Mouse (Mus musculus) MEL (cell line): ENCODE results near the gene Aim2.

Source experiments
- CTCF ChIP-seq, 3 experiments: IDR thresholded peaks in 2 of 3; conservative IDR thresholded peaks in 1 of 3; 2 replicates each; pipeline ENCODE4 v1.5.1; 2011 to 2012; ENCODE audit warnings: low read length in 3 of 3, low read depth in 2 of 3, mild to moderate bottlenecking in 2 of 3, improper control_type of control experiment in 1 of 3, inconsistent platforms in 1 of 3, mixed read lengths in 1 of 3, moderate library complexity in 1 of 3; ENCODE audit not compliant: control insufficient read depth in 1 of 3, insufficient read depth in 1 of 3, poor library complexity in 1 of 3, severe bottlenecking in 1 of 3
- E2F4 ChIP-seq: IDR thresholded peaks from 2 replicates; pipeline ENCODE4 v1.6.1; 2011; ENCODE audit warnings: low read depth, low read length, improper control_type of control experiment, borderline replicate concordance
- EP300 ChIP-seq, 2 experiments: IDR thresholded peaks; 2 replicates each; pipeline ENCODE4 v1.6.1; 2011; ENCODE audit warnings: improper control_type of control experiment in 2 of 2, low read length in 2 of 2, low read depth in 1 of 2, mild to moderate bottlenecking in 1 of 2
- GATA1 ChIP-seq: IDR thresholded peaks from 2 replicates; pipeline ENCODE4 v1.6.1; 2011; ENCODE audit warnings: low read depth, low read length, improper control_type of control experiment
- JUND ChIP-seq: IDR thresholded peaks from 2 replicates; pipeline ENCODE4 v1.6.1; 2011; ENCODE audit warnings: low read depth, mild to moderate bottlenecking, improper control_type of control experiment, low read length
- MAX ChIP-seq: IDR thresholded peaks from 2 replicates; pipeline ENCODE4 v1.6.1; 2011; ENCODE audit warnings: low read length, improper control_type of control experiment
- POLR2A ChIP-seq, 2 experiments: IDR thresholded peaks; 2 replicates each; pipeline ENCODE4 v1.6.1; 2011 to 2012; ENCODE audit warnings: low read length in 2 of 2, mild to moderate bottlenecking in 2 of 2, control low read depth in 1 of 2, improper control_type of control experiment in 1 of 2, low read depth in 1 of 2, moderate library complexity in 1 of 2; ENCODE audit not compliant: control insufficient read depth in 1 of 2, insufficient read depth in 1 of 2, poor library complexity in 1 of 2
- TBP ChIP-seq: IDR thresholded peaks from 2 replicates; pipeline ENCODE4 v1.8.0; 2011; ENCODE audit warnings: low read depth, low read length, improper control_type of control experiment
- ZMIZ1 ChIP-seq: IDR thresholded peaks from 2 replicates; pipeline ENCODE4 v1.6.1; 2012; ENCODE audit warnings: low read depth, mild to moderate bottlenecking, inconsistent platforms, low read length, improper control_type of control experiment, moderate library complexity

- TF ChIP-seq EP300 (IDR thresholded peaks at IDR 0.05; ENCODE audit: low read depth in 1 of 2, low read length in 2 of 2), result peak; percentile 76 to 77
- TF ChIP-seq MAX, result no peak
- no peak for TF ChIP-seq CTCF (IDR thresholded peaks at IDR 0.05 in 2 of 3, conservative IDR thresholded peaks at IDR 0.05 in 1 of 3; ENCODE audit: control insufficient read depth in 1 of 3, insufficient read depth in 1 of 3, low read depth in 2 of 3, low read length in 3 of 3, poor library complexity in 1 of 3, severe bottlenecking in 1 of 3)
- TF ChIP-seq POLR2A (IDR thresholded peaks at IDR 0.05; ENCODE audit: control insufficient read depth in 1 of 2, insufficient read depth in 1 of 2, low read depth in 1 of 2, low read length in 2 of 2, poor library complexity in 1 of 2), result no peak
- TF ChIP-seq JUND, result no peak
- no peak for TF ChIP-seq ZMIZ1
- TF ChIP-seq TBP, result no peak
- peak; percentile 76 for TF ChIP-seq GATA1
- no peak for TF ChIP-seq E2F4
Measured at GRCm38 (mm10) chr1:173440681-173441080, 90.0 kb downstream of the Aim2 start.
